Mouse (Mus musculus) heart, embryonic 15.5 days (tissue): ENCODE measurements around the gene Lss. TPM values are rescaled to one million over a fixed set of nuclear protein-coding genes. Genes with fewer than 3 reads are reported as not detected.

Experiments
- ATAC-seq: fragments of 200-750 bp; cut with Nextera tagmentation; replicated peaks from 2 replicates; pipeline ENCODE4 v1.8.0; 2017; ENCODE audit warnings: low read depth, moderate TSS enrichment; ENCODE audit not compliant: insufficient number of reproducible peaks, insufficient read depth, low FRiP score
- H3K27ac ChIP-seq: fragments of 300-500 bp; sonication (generic); 2 replicates; pipeline ENCODE4 v1.5.1; 2015; ENCODE audit warnings: mild to moderate bottlenecking, inconsistent platforms
- H3K27me3 ChIP-seq: fragments of 300-500 bp; sonication (generic); 2 replicates; pipeline ENCODE4 v1.6.1; 2015; ENCODE audit warnings: inconsistent platforms
- H3K36me3 ChIP-seq: fragments of 300-500 bp; sonication (generic); 2 replicates; pipeline ENCODE4 v1.6.1; 2015; ENCODE audit warnings: mild to moderate bottlenecking, inconsistent platforms
- H3K4me1 ChIP-seq: fragments of 300-500 bp; sonication (generic); replicated peaks from 2 replicates; pipeline ENCODE4 v1.6.1; 2015; ENCODE audit warnings: inconsistent platforms
- H3K4me2 ChIP-seq: fragments of 300-500 bp; sonication (generic); 2 replicates; pipeline ENCODE4 v1.6.1; 2015; ENCODE audit warnings: inconsistent platforms, mild to moderate bottlenecking, moderate library complexity
- H3K4me3 ChIP-seq: fragments of 300-500 bp; sonication (generic); 2 replicates; pipeline ENCODE4 v1.5.1; 2015; ENCODE audit warnings: mild to moderate bottlenecking, inconsistent platforms
- H3K9ac ChIP-seq: fragments of 300-500 bp; sonication (generic); 2 replicates; pipeline ENCODE4 v1.6.1; 2015; ENCODE audit warnings: mild to moderate bottlenecking, inconsistent platforms
- H3K9me3 ChIP-seq: fragments of 300-500 bp; sonication (generic); replicated peaks from 2 replicates; pipeline ENCODE4 v1.6.1; 2016; ENCODE audit warnings: inconsistent platforms
- WGBS: fragments of 180-500 bp; shearing (Covaris S2); methylation state at CpG from one replicate; pipeline ENCODE4 v1.1.7; 2015; ENCODE audit warnings: mixed read lengths; 5-methylcytosine and 5-hydroxymethylcytosine counted together
- polyA plus RNA-seq: library from polyadenylated mRNA; unstranded; fragments of >200 nt; fragmentation: Nextera tagmentation; extraction: Ambion mirVana; gene quantifications from 2 replicates; pipeline ENCODE4 v1.2.1, GENCODE M21; 2015

Lss gene
- polyA plus RNA-seq, 1 experiment from 2014 or later = 8.3 TPM

GRCm38 (mm10) chr10:76561972-76562371 lies 30.6 kb downstream of the Lss start, which contains the start of gene Spatc1l:
TSS of gene Spatc1l (plus strand) at chr10:76562272.
- Histone ChIP-seq H3K27me3 (no peaks in the 10 kb centered on the region), H3K4me1 (no peaks in the 10 kb centered on the region), H3K9ac (no peak within 1 kb of the TSS), H3K9me3 (no peaks in the 10 kb centered on the region), H3K4me3 (no peak within 1 kb of the TSS), H3K36me3 (no peaks in the 10 kb centered on the region), H3K27ac (no peak within 1 kb of the TSS), H3K4me2 (no peak within 1 kb of the TSS)
- ATAC-seq = no peak
- 85% methylated on average over 10 of the region's 10 CpGs for WGBS

- no peaks in the 10 kb centered on the region for H3K9me3 ChIP-seq
- H3K27ac ChIP-seq = no peak overlapping the region
- WGBS = 93% methylated on average over 22 of the region's 22 CpGs
- no peak overlapping the region for H3K4me2 ChIP-seq
- H3K9ac ChIP-seq = no peak overlapping the region
- no peaks in the 10 kb centered on the region for H3K36me3 ChIP-seq
- no peaks in the 10 kb centered on the region for H3K4me1 ChIP-seq
- no peak for ATAC-seq
- no peak overlapping the region for H3K4me3 ChIP-seq
- no peaks in the 10 kb centered on the region for H3K27me3 ChIP-seq
Observed at GRCm38 (mm10) chr10:76569996-76570685, 38.8 kb downstream of the Lss start.

GRCm38 (mm10) chr10:76571070-76571469 lies 39.7 kb downstream of the Lss start:
- H3K4me2 ChIP-seq = no peak overlapping the region
- no peaks in the 10 kb centered on the region for H3K27me3 ChIP-seq
- ATAC-seq = no peak
- no peak overlapping the region for H3K27ac ChIP-seq
- no peak overlapping the region for H3K9ac ChIP-seq
- H3K36me3 ChIP-seq = no peaks in the 10 kb centered on the region
- WGBS = 72% methylated on average over 2 of the region's 2 CpGs
- no peak overlapping the region for H3K4me3 ChIP-seq
- no peaks in the 10 kb centered on the region for H3K4me1 ChIP-seq
- no peaks in the 10 kb centered on the region for H3K9me3 ChIP-seq

- ATAC-seq = no peak
- Histone ChIP-seq H3K27me3 (no peaks in the 10 kb centered on the region), H3K9me3 (no peaks in the 10 kb centered on the region), H3K4me2 (no peak overlapping the region), H3K9ac (no peak overlapping the region), H3K4me1 (no peaks in the 10 kb centered on the region), H3K27ac (no peak overlapping the region), H3K4me3 (no peak overlapping the region), H3K36me3 (no peaks in the 10 kb centered on the region)
- 74% methylated on average over 3 of the region's 3 CpGs for whole genome bisulfite sequencing
Observed at GRCm38 (mm10) chr10:76572151-76572550, 40.8 kb downstream of the Lss start.

GRCm38 (mm10) chr10:76575374-76575773 lies 44.0 kb downstream of the Lss start, which contains the start of gene Ftcd:
TSS of gene Ftcd (plus strand) at chr10:76575648.
- ATAC-seq = no peak
- no peaks in the 10 kb centered on the region for H3K4me1 ChIP-seq
- H3K9me3 ChIP-seq = no peaks in the 10 kb centered on the region
- no peak within 1 kb of the TSS for H3K4me3 ChIP-seq
- no peak within 1 kb of the TSS for H3K4me2 ChIP-seq
- no peaks in the 10 kb centered on the region for H3K27me3 ChIP-seq
- 84% methylated on average over 3 of the region's 3 CpGs for WGBS
- H3K27ac ChIP-seq = no peak within 1 kb of the TSS
- no peak within 1 kb of the TSS for H3K9ac ChIP-seq
- no peaks in the 10 kb centered on the region for H3K36me3 ChIP-seq

- Histone ChIP-seq H3K4me2 (no peak overlapping the region), H3K36me3 (no peaks in the 10 kb centered on the region), H3K27me3 (no peaks in the 10 kb centered on the region), H3K9ac (no peak overlapping the region), H3K27ac (no peak overlapping the region), H3K4me3 (no peak overlapping the region), H3K4me1 (no peaks in the 10 kb centered on the region), H3K9me3 (no peaks in the 10 kb centered on the region)
- no peak for ATAC-seq
- 59% methylated on average over 7 of the region's 7 CpGs for WGBS
Observed at GRCm38 (mm10) chr10:76576920-76577319, 45.5 kb downstream of the Lss start.

GRCm38 (mm10) chr10:76584138-76584537 lies 52.8 kb downstream of the Lss start:
- peak; percentile 37; the same call in 1 of the 2 replicates for ATAC-seq
- 16% methylated on average over 10 of the region's 10 CpGs for WGBS

GRCm38 (mm10) chr10:76586190-76586589 lies 54.8 kb downstream of the Lss start:
- no peak overlapping the region for H3K4me3 ChIP-seq
- no peaks in the 10 kb centered on the region for H3K36me3 ChIP-seq
- H3K4me1 ChIP-seq = peaks cover 32% of the 10 kb centered on the region
- WGBS = 10% methylated on average over 1 of the region's 1 CpGs
- H3K27ac ChIP-seq = peak overlapping the region; percentile 70
- H3K4me2 ChIP-seq = no peak overlapping the region
- H3K9ac ChIP-seq = no peak overlapping the region
- H3K9me3 ChIP-seq = no peaks in the 10 kb centered on the region; the same call in 1 of the 2 replicates
- peak; percentile 79 for ATAC-seq
- no peaks in the 10 kb centered on the region for H3K27me3 ChIP-seq

More at GRCm38 (mm10) chr10:76584138-76584537, 52.8 kb downstream of the Lss start:
- no peaks in the 10 kb centered on the region for H3K36me3 ChIP-seq
- H3K9me3 ChIP-seq = no peaks in the 10 kb centered on the region
- peak overlapping the region; percentile 50 for H3K4me2 ChIP-seq
- no peak overlapping the region for H3K9ac ChIP-seq
- H3K27ac ChIP-seq = peak overlapping the region; percentile 71; the same call in 1 of the 2 replicates
- H3K27me3 ChIP-seq = no peaks in the 10 kb centered on the region
- H3K4me1 ChIP-seq = peaks cover 29% of the 10 kb centered on the region
- peak overlapping the region; percentile 12 for H3K4me3 ChIP-seq

GRCm38 (mm10) chr10:76590197-76590596 lies 58.8 kb downstream of the Lss start:
- no peaks in the 10 kb centered on the region for H3K36me3 ChIP-seq
- peak; percentile 45; the same call in 1 of the 2 replicates for ATAC-seq
- H3K4me3 ChIP-seq = no peak overlapping the region
- H3K9ac ChIP-seq = no peak overlapping the region
- no peaks in the 10 kb centered on the region; the same call in 1 of the 2 replicates for H3K9me3 ChIP-seq
- H3K4me2 ChIP-seq = no peak overlapping the region
- peaks cover 16% of the 10 kb centered on the region for H3K4me1 ChIP-seq
- peak overlapping the region; percentile 89 for H3K27ac ChIP-seq
- H3K27me3 ChIP-seq = no peaks in the 10 kb centered on the region
- WGBS = 47% methylated on average over 11 of the region's 11 CpGs

- Histone ChIP-seq H3K9me3 (no peaks in the 10 kb centered on the region), H3K27ac (no peak overlapping the region), H3K27me3 (no peaks in the 10 kb centered on the region), H3K9ac (no peak overlapping the region), H3K36me3 (no peaks in the 10 kb centered on the region), H3K4me1 (no peaks in the 10 kb centered on the region), H3K4me3 (no peak overlapping the region), H3K4me2 (no peak overlapping the region)
- WGBS = 91% methylated on average over 31 of the region's 31 CpGs
- ATAC-seq = no peak
Observed at GRCm38 (mm10) chr10:76596338-76596737, 65.0 kb downstream of the Lss start.

GRCm38 (mm10) chr10:76602690-76603089 lies 71.3 kb downstream of the Lss start:
- Histone ChIP-seq H3K9me3 (no peaks in the 10 kb centered on the region), H3K36me3 (peaks cover 36% of the 10 kb centered on the region), H3K9ac (no peak overlapping the region), H3K4me3 (no peak overlapping the region), H3K27ac (peak overlapping the region; percentile 77), H3K27me3 (no peaks in the 10 kb centered on the region), H3K4me1 (peaks cover 16% of the 10 kb centered on the region), H3K4me2 (no peak overlapping the region)
- ATAC-seq = peak; percentile 73
- WGBS = 35% methylated on average over 3 of the region's 3 CpGs
